19 mouse cellular contexts compared by ENCODE assay signal in genomic region chr6:128397574-128398261, GRCm38 (mm10). TPM values are rescaled to one million over a fixed set of nuclear protein-coding genes. Genes with fewer than 3 reads are reported as not detected.
A peak's percentile ranks its signal among the peaks of the same experiment; 100 is the strongest.
DNase-seq lines count a peak whose midpoint lies in the region; ATAC-seq and TF ChIP-seq lines count a peak whose summit lies in the region.
"Had no signal": no experiment of that assay in that cellular context is flagged by ENCODE, and none has a peak within 500 bp of the region (broad histone marks: within the 10 kb centered on the region; RNA-seq: fewer than 3 reads in every experiment).

No protein-coding gene starts in this region.

- no peak overlapping the region for H3K4me2 ChIP-seq in kidney, embryonic 14.5 days (replicated peaks; ENCODE audit: low read depth, low read length)
- no peak overlapping the region for H3K4me2 ChIP-seq in liver, embryonic 12.5 days
- H3K4me2 ChIP-seq: lung, embryonic 14.5 days; midbrain, embryonic 12.5 days; neural tube, embryonic 12.5 days had no signal

- ATAC-seq in kidney, embryonic 14.5 days (ENCODE audit: low FRiP score, low TSS enrichment) = peak; percentile 16; the same call in 1 of the 2 replicates
- peak; percentile 63 for ATAC-seq in liver, embryonic 12.5 days
- ATAC-seq in megakaryocyte progenitor cell, adult 5-6 weeks (replicated peaks; ENCODE audit: poor library complexity) = no peak
- ATAC-seq: hindbrain, embryonic 16.5 days had no signal

- WGBS in kidney, embryonic 14.5 days = 72% methylated on average over 7 of the region's 7 CpGs
- 52% methylated on average over 7 of the region's 7 CpGs for WGBS in liver, embryonic 12.5 days (ENCODE audit: insufficient replicate concordance)

- no peak overlapping the region for H3K27ac ChIP-seq in kidney, embryonic 14.5 days (ENCODE audit: low read depth, low read length)
- no peak overlapping the region; the same call in 1 of the 2 replicates for H3K27ac ChIP-seq in liver, embryonic 12.5 days
- H3K27ac ChIP-seq in left cerebral cortex, adult 2 months = no peak overlapping the region
- H3K27ac ChIP-seq: midbrain, embryonic 12.5 days; neural tube, embryonic 12.5 days had no signal

- H3K9ac ChIP-seq in kidney, embryonic 14.5 days (ENCODE audit: low read depth, low read length) = no peak overlapping the region
- no peak overlapping the region for H3K9ac ChIP-seq in liver, embryonic 12.5 days
- H3K9ac ChIP-seq: lung, embryonic 14.5 days; midbrain, embryonic 12.5 days; neural tube, embryonic 12.5 days had no signal

- peaks cover 8% of the 10 kb centered on the region; the same call in 1 of the 2 replicates for H3K4me1 ChIP-seq in kidney, embryonic 14.5 days (ENCODE audit: control insufficient read depth, insufficient read depth, low read length)
- H3K4me1 ChIP-seq in liver, embryonic 12.5 days = 0 out of 2 replicates have a peak, but pooled peaks cover 4% of the 10 kb centered on the region

- TF ChIP-seq CTCF in left cerebral cortex, adult 2 months (IDR thresholded peaks at IDR 0.05) = no peak

- no peaks in the 10 kb centered on the region for H3K9me3 ChIP-seq in kidney, embryonic 14.5 days (ENCODE audit: control insufficient read depth, low read length)
- H3K9me3 ChIP-seq in liver, embryonic 12.5 days (replicated peaks) = no peaks in the 10 kb centered on the region
- H3K9me3 ChIP-seq: midbrain, embryonic 12.5 days; neural tube, embryonic 12.5 days had no signal

- intact Hi-C loops in left cerebral cortex, adult 2 months (cut with DNase I) = no loop called here

- peak; percentile 67 for DNase-seq in adipocyte (ENCODE audit: low spot score)
- DNase-seq in brain, adult 2 months (ENCODE audit: low read depth, low spot score) = peak; percentile 42
- no peak for DNase-seq in left cerebral cortex, adult 2 months (ENCODE audit: extremely low spot score in 1 of 2, low spot score in 2 of 2)
- DNase-seq in heart, adult 11 months = no peak
- no peak for DNase-seq in spleen, adult 18-20 months
- DNase-seq: cerebellum, adult 11-12 months; embryo, embryonic 11 days; gastrocnemius, postnatal 10 days; heart, postnatal 10 days; lung, embryonic 14.5 days; right cerebral cortex, adult 18-20 months; thymus, adult 2 months had no signal

- H3K27me3 ChIP-seq in kidney, embryonic 14.5 days (ENCODE audit: control insufficient read depth, insufficient read depth, low read length) = no peaks in the 10 kb centered on the region
- no peaks in the 10 kb centered on the region for H3K27me3 ChIP-seq in liver, embryonic 12.5 days (replicated peaks)
- H3K27me3 ChIP-seq: midbrain, embryonic 12.5 days; neural tube, embryonic 12.5 days had no signal

- H3K36me3 ChIP-seq in kidney, embryonic 14.5 days (ENCODE audit: control insufficient read depth, insufficient read depth, low read length) = no peaks in the 10 kb centered on the region
- H3K36me3 ChIP-seq in liver, embryonic 12.5 days = no peaks in the 10 kb centered on the region
- H3K36me3 ChIP-seq: midbrain, embryonic 12.5 days; neural tube, embryonic 12.5 days had no signal

- H3K4me3 ChIP-seq in kidney, embryonic 14.5 days (ENCODE audit: low read length) = no peak overlapping the region
- no peak overlapping the region for H3K4me3 ChIP-seq in liver, embryonic 12.5 days
- H3K4me3 ChIP-seq in left cerebral cortex, adult 2 months = no peak overlapping the region
- H3K4me3 ChIP-seq: midbrain, embryonic 12.5 days; neural tube, embryonic 12.5 days had no signal

RNA-seq across cellular contexts. Expression of gene Nrip2, which starts 1.4 kb away (rescaled TPM):
- 13.3 and 17.9 TPM in 2 replicates for polyA plus RNA-seq in kidney, embryonic 14.5 days (2014; fragmentation: Nextera tagmentation; extraction: Ambion mirVana)
- polyA plus RNA-seq in liver, embryonic 12.5 days (2016; fragmentation: Nextera tagmentation; extraction: Ambion mirVana) = 1.3 and 1.6 TPM in 2 replicates
- total RNA-seq in left cerebral cortex, adult 2 months (2021) = 10 to 100 TPM; 12.7 to 13.7 TPM
- total RNA-seq in megakaryocyte progenitor cell, adult 5-6 weeks (2015) = not detected in 2 replicates
- not detected in 2 replicates for total RNA-seq in megakaryocyte progenitor cell, adult 5-6 weeks (2017)

RNA-seq across cellular contexts. Expression of gene Gm44596, which starts 22.4 kb away (rescaled TPM):
- not detected in 2 replicates for polyA plus RNA-seq in kidney, embryonic 14.5 days (2014; fragmentation: Nextera tagmentation; extraction: Ambion mirVana)
- polyA plus RNA-seq in liver, embryonic 12.5 days (2016; fragmentation: Nextera tagmentation; extraction: Ambion mirVana) = not detected in 2 replicates
- total RNA-seq in left cerebral cortex, adult 2 months (2021) = not detected
- not detected in 2 replicates for total RNA-seq in megakaryocyte progenitor cell, adult 5-6 weeks (2015)
- total RNA-seq in megakaryocyte progenitor cell, adult 5-6 weeks (2017) = not detected in 2 replicates
- total RNA-seq: gastrocnemius, postnatal 10 days; heart, postnatal 10 days; left cerebral cortex, postnatal 10 days had no signal
- polyA plus RNA-seq: hindbrain, embryonic 16.5 days; lung, embryonic 14.5 days; midbrain, embryonic 12.5 days; neural tube, embryonic 12.5 days; thymus, adult 2 months had no signal

RNA-seq across cellular contexts. Expression of gene Tex52, which starts 22.5 kb away (rescaled TPM):
- 0.26 and 0.60 TPM in 2 replicates for polyA plus RNA-seq in kidney, embryonic 14.5 days (2014; fragmentation: Nextera tagmentation; extraction: Ambion mirVana)
- not detected in 2 replicates for polyA plus RNA-seq in liver, embryonic 12.5 days (2016; fragmentation: Nextera tagmentation; extraction: Ambion mirVana)
- 1 to 10 TPM in 1 of 2 experiments, under 1 TPM in 1; 0.79 to 1.1 TPM for total RNA-seq in left cerebral cortex, adult 2 months (2021)
- total RNA-seq in megakaryocyte progenitor cell, adult 5-6 weeks (2015) = not detected in 2 replicates
- 0.30 TPM in 1 of 2 replicates, not detected in the other for total RNA-seq in megakaryocyte progenitor cell, adult 5-6 weeks (2017)
- total RNA-seq: heart, postnatal 10 days; left cerebral cortex, postnatal 10 days had no signal

RNA-seq across cellular contexts. Expression of gene Itfg2, which starts 27.0 kb away (rescaled TPM):
- polyA plus RNA-seq in kidney, embryonic 14.5 days (2014; fragmentation: Nextera tagmentation; extraction: Ambion mirVana) = 24.0 and 35.7 TPM in 2 replicates
- polyA plus RNA-seq in liver, embryonic 12.5 days (2016; fragmentation: Nextera tagmentation; extraction: Ambion mirVana) = 18.5 and 20.3 TPM in 2 replicates
- total RNA-seq in left cerebral cortex, adult 2 months (2021) = 10 to 100 TPM; 34.8 to 36.0 TPM
- 24.1 and 33.1 TPM in 2 replicates for total RNA-seq in megakaryocyte progenitor cell, adult 5-6 weeks (2015)
- 12.9 and 15.6 TPM in 2 replicates for total RNA-seq in megakaryocyte progenitor cell, adult 5-6 weeks (2017)

RNA-seq across cellular contexts. Expression of gene Foxm1, which starts 35.0 kb away (rescaled TPM):
- 26.7 and 48.2 TPM in 2 replicates for polyA plus RNA-seq in kidney, embryonic 14.5 days (2014; fragmentation: Nextera tagmentation; extraction: Ambion mirVana)
- 24.5 and 26.6 TPM in 2 replicates for polyA plus RNA-seq in liver, embryonic 12.5 days (2016; fragmentation: Nextera tagmentation; extraction: Ambion mirVana)
- total RNA-seq in left cerebral cortex, adult 2 months (2021) = 1 to 10 TPM; 1.1 to 2.1 TPM
- 40.3 and 41.8 TPM in 2 replicates for total RNA-seq in megakaryocyte progenitor cell, adult 5-6 weeks (2015)
- total RNA-seq in megakaryocyte progenitor cell, adult 5-6 weeks (2017) = 12.3 and 15.5 TPM in 2 replicates

Comparison
In these comparisons a context has a peak if more than half of its experiments do, and no peak if none do; other contexts are left out.
1. DNase-seq: peak in adipocyte (single experiment) and brain, adult 2 months (single experiment); none in left cerebral cortex, adult 2 months (0 of 2), heart, adult 11 months (single experiment) and spleen, adult 18-20 months (0 of 2).
2. RNA of gene Nrip2, which starts 1.4 kb away (total RNA-seq): 12.7 to 13.7 TPM in left cerebral cortex, adult 2 months; not detected in megakaryocyte progenitor cell, adult 5-6 weeks; every median in the first group is over 10 times any median in the second.